ENCODE assay signal across 22 mouse cellular contexts in genomic region chr2:92066899-92067298, GRCm38 (mm10). TPM values are rescaled to one million over a fixed set of nuclear protein-coding genes. Genes with fewer than 3 reads are reported as not detected.
DNase-seq lines count a peak whose midpoint lies in the region; ATAC-seq and TF ChIP-seq lines count a peak whose summit lies in the region.
"Had no signal": no experiment of that assay in that cellular context is flagged by ENCODE, and none has a peak within 500 bp of the region (broad histone marks: within the 10 kb centered on the region; RNA-seq: fewer than 3 reads in every experiment).

No protein-coding gene starts in this region.

- peak; percentile 62 for ATAC-seq in granulocyte monocyte progenitor cell, adult 5-6 weeks (replicated peaks; ENCODE audit: poor library complexity, severe bottlenecking)
- ATAC-seq: activated CD4-positive, CD25-positive, alpha-beta regulatory T cell, adult 4 months; forebrain, embryonic 15.5 days; hindbrain, postnatal 0 days; Patski had no signal

- TF ChIP-seq RAD21 in MEL (IDR thresholded peaks at IDR 0.05; ENCODE audit: low read depth, low read length): no peak

- TF ChIP-seq CTCF in MEL (IDR thresholded peaks at IDR 0.05 in 2 of 3, conservative IDR thresholded peaks at IDR 0.05 in 1 of 3; ENCODE audit: control insufficient read depth in 1 of 3, insufficient read depth in 1 of 3, low read depth in 2 of 3, low read length in 3 of 3, poor library complexity in 1 of 3, severe bottlenecking in 1 of 3): no peak

- no peaks in the 10 kb centered on the region for H3K36me3 ChIP-seq in MEL (ENCODE audit: control insufficient read depth in 1 of 2, insufficient read depth in 2 of 2, low read length in 2 of 2)
- H3K36me3 ChIP-seq: embryonic facial prominence, embryonic 12.5 days; forebrain, embryonic 15.5 days; G1E; heart, embryonic 12.5 days; hindbrain, embryonic 12.5 days had no signal

- no peak for TF ChIP-seq EP300 in MEL (IDR thresholded peaks at IDR 0.05; ENCODE audit: low read depth in 1 of 2, low read length in 2 of 2)

- H3K79me2 ChIP-seq in MEL (ENCODE audit: control insufficient read depth, insufficient read depth, low read length, poor library complexity): no peaks in the 10 kb centered on the region

- H3K4me3 ChIP-seq in MEL (ENCODE audit: control insufficient read depth in 1 of 2, insufficient read depth in 1 of 2, low read depth in 2 of 2, low read length in 2 of 2): no peak overlapping the region
- H3K4me3 ChIP-seq: embryonic facial prominence, embryonic 12.5 days; forebrain, embryonic 15.5 days; heart, embryonic 12.5 days; hindbrain, embryonic 12.5 days had no signal

- H3K27me3 ChIP-seq in MEL (ENCODE audit: control insufficient read depth in 1 of 2, insufficient read depth in 2 of 2, low read length in 2 of 2): peaks cover 12 to 23% of the 10 kb centered on the region in 2 experiments
- H3K27me3 ChIP-seq: forebrain, embryonic 15.5 days; heart, embryonic 12.5 days had no signal

- H3K9ac ChIP-seq in MEL (ENCODE audit: control insufficient read depth, low read depth, low read length, poor library complexity, severe bottlenecking): no peak overlapping the region
- H3K9ac ChIP-seq: embryonic facial prominence, embryonic 12.5 days; forebrain, embryonic 15.5 days; heart, embryonic 12.5 days; hindbrain, embryonic 12.5 days had no signal

- DNase-seq in 3134 (ENCODE audit: extremely low read depth, insufficient read length, low spot score): peak; percentile 31
- DNase-seq in 3T3-L1 (ENCODE audit: low read depth, low spot score): peak; percentile 76
- DNase-seq in MEL (ENCODE audit: low read depth, low spot score): peak; percentile 14
- no peak for DNase-seq in kidney, postnatal 4 days
- no peak for DNase-seq in cerebellum, postnatal 4 days (ENCODE audit: low spot score in 2 of 2)
- no peak for DNase-seq in cerebellum, postnatal 10 days
- DNase-seq: adrenal gland, adult 2 months; adrenal gland, postnatal 25 days; cerebellum, adult 2 months; cerebellum, postnatal 14 days; gastrocnemius, postnatal 14 days; heart, postnatal 4 days; kidney, adult 11 months had no signal

- TF ChIP-seq POLR2A in MEL (IDR thresholded peaks at IDR 0.05; ENCODE audit: control insufficient read depth in 1 of 2, insufficient read depth in 1 of 2, low read depth in 1 of 2, low read length in 2 of 2, poor library complexity in 1 of 2): no peak

- no peaks in the 10 kb centered on the region for H3K9me3 ChIP-seq in MEL (replicated peaks; ENCODE audit: insufficient read depth, low read length)
- H3K9me3 ChIP-seq: embryonic facial prominence, embryonic 12.5 days; forebrain, embryonic 15.5 days; G1E; heart, embryonic 12.5 days; hindbrain, embryonic 12.5 days had no signal

- H3K4me1 ChIP-seq in MEL (ENCODE audit: control insufficient read depth in 1 of 2, insufficient read depth in 2 of 2, low read length in 2 of 2): no peaks in the 10 kb centered on the region
- H3K4me1 ChIP-seq: embryonic facial prominence, embryonic 12.5 days; forebrain, embryonic 15.5 days; heart, embryonic 12.5 days; hindbrain, embryonic 12.5 days had no signal

- H3K27ac ChIP-seq in MEL (ENCODE audit: control insufficient read depth, low read depth, low read length): no peak overlapping the region
- H3K27ac ChIP-seq: embryonic facial prominence, embryonic 12.5 days; forebrain, embryonic 15.5 days; hindbrain, embryonic 12.5 days; hindbrain, postnatal 0 days had no signal

TF ChIP-seq in MEL, 35 proteins besides CTCF, POLR2A, EP300 and RAD21:
- no peak for TF ChIP-seq ZNF384 (IDR thresholded peaks at IDR 0.05; ENCODE audit: low read depth, low read length)
- TF ChIP-seq E2F4 (IDR thresholded peaks at IDR 0.05; ENCODE audit: borderline replicate concordance, low read depth, low read length): no peak
- no peak for TF ChIP-seq TCF12 (IDR thresholded peaks at IDR 0.05; ENCODE audit: low read depth, low read length)
- TF ChIP-seq MAZ (IDR thresholded peaks at IDR 0.05; ENCODE audit: low read depth, low read length): no peak
- TF ChIP-seq MYC (IDR thresholded peaks at IDR 0.05; ENCODE audit: low read depth, low read length): no peak
- TF ChIP-seq ELF1 (IDR thresholded peaks at IDR 0.05; ENCODE audit: low read depth, low read length): no peak
- no peak for TF ChIP-seq MAX (IDR thresholded peaks at IDR 0.05; ENCODE audit: low read length)
- TF ChIP-seq GABPA (IDR thresholded peaks at IDR 0.05; ENCODE audit: low read depth, low read length): no peak
- no peak for TF ChIP-seq GATA1 (IDR thresholded peaks at IDR 0.05; ENCODE audit: low read depth, low read length)
- TF ChIP-seq JUND (IDR thresholded peaks at IDR 0.05; ENCODE audit: low read depth, low read length): no peak
- TF ChIP-seq ZC3H11A (IDR thresholded peaks at IDR 0.05; ENCODE audit: low read depth, low read length): no peak
- TF ChIP-seq TBP (IDR thresholded peaks at IDR 0.05; ENCODE audit: low read depth, low read length): no peak
- TF ChIP-seq POLR2AphosphoS5 (IDR thresholded peaks at IDR 0.05; ENCODE audit: borderline replicate concordance, low read depth, low read length): no peak
- TF ChIP-seq NRF1 (IDR thresholded peaks at IDR 0.05; ENCODE audit: insufficient read depth, low read depth, low read length, poor library complexity, severe bottlenecking): no peak
- no peak for TF ChIP-seq HCFC1 (IDR thresholded peaks at IDR 0.05; ENCODE audit: low read depth, low read length)
- no peak for TF ChIP-seq MEF2A (IDR thresholded peaks at IDR 0.05; ENCODE audit: extremely low read depth, insufficient replicate concordance, low read depth, low read length, poor library complexity, severe bottlenecking)
- TF ChIP-seq NELFE (IDR thresholded peaks at IDR 0.05; ENCODE audit: low read depth, low read length): no peak

RNA-seq across cellular contexts. Expression of gene Phf21a, which starts 26.0 kb away (rescaled TPM):
- 4.7 and 5.1 TPM in 2 replicates for total RNA-seq in MEL (2012; rRNA removed)
- 100 to 1,000 TPM in 1 of 2 experiments, 10 to 100 TPM in 1; 15.6 to 245 TPM for polyA plus RNA-seq in MEL (2012; ENCODE audit: insufficient read depth in 1 of 2, insufficient read length in 2 of 2, low read depth in 1 of 2, low replicate concordance in 2 of 2, missing spikeins in 1 of 2)
- 28.5 and 69.2 TPM in 2 replicates for total RNA-seq in granulocyte monocyte progenitor cell, adult 5-6 weeks (2014; fragmentation: Nextera tagmentation)
- 25.9 and 33.4 TPM in 2 replicates for total RNA-seq in granulocyte monocyte progenitor cell, adult 5-6 weeks (2017)

RNA-seq across cellular contexts. Expression of gene Creb3l1, which starts 42.6 kb away (rescaled TPM):
- total RNA-seq in MEL (2012; rRNA removed): 0.12 and 0.16 TPM in 2 replicates
- polyA plus RNA-seq in MEL (2012; ENCODE audit: insufficient read depth in 1 of 2, insufficient read length in 2 of 2, low read depth in 1 of 2, low replicate concordance in 2 of 2, missing spikeins in 1 of 2): 1 to 10 TPM in 1 of 2 experiments, not detected in 1; 9.1 TPM
- 1.1 and 2.2 TPM in 2 replicates for total RNA-seq in granulocyte monocyte progenitor cell, adult 5-6 weeks (2014; fragmentation: Nextera tagmentation)
- total RNA-seq in granulocyte monocyte progenitor cell, adult 5-6 weeks (2017): 0.69 TPM in 1 of 2 replicates, not detected in the other

Comparison
In these comparisons a context has a peak if more than half of its experiments do, and no peak if none do; other contexts are left out.
1. DNase-seq: peak in 3134 (single experiment), 3T3-L1 (single experiment) and MEL (single experiment); none in kidney, postnatal 4 days (0 of 2), cerebellum, postnatal 4 days (0 of 2) and cerebellum, postnatal 10 days (0 of 2).